Mouse (Mus musculus): Measurements from ENCODE around the gene Tshz3. TPM values are rescaled to one million over a fixed set of nuclear protein-coding genes. Genes with fewer than 3 reads are reported as not detected.
A peak's percentile ranks its signal among the peaks of the same experiment; 100 is the strongest.

The Tshz3 gene
- polyA plus RNA-seq, 1 experiment from 2014 or later: 2.7 TPM

GRCm38 (mm10) chr7:36667767-36668166 lies 30.2 kb upstream of the Tshz3 start:
- Histone ChIP-seq H3K4me2 (ENCODE audit: low read length) (no peak overlapping the region), H3K4me1 (ENCODE audit: control insufficient read depth in 2 of 2, insufficient read depth in 2 of 2, low read length in 2 of 2) (no peaks in the 10 kb centered on the region), H3K27me3 (ENCODE audit: control insufficient read depth, insufficient read depth, low read length) (no peaks in the 10 kb centered on the region), H3K27ac (replicated peaks in 1 of 2; ENCODE audit: control insufficient read depth in 1 of 2, insufficient read depth in 1 of 2, low read depth in 2 of 2, low read length in 2 of 2) (no peak overlapping the region), H3K9ac (ENCODE audit: low read length) (no peak overlapping the region), H3K4me3 (ENCODE audit: control insufficient read depth in 1 of 2, insufficient read depth in 1 of 2, low read depth in 1 of 2, low read length in 2 of 2) (no peak overlapping the region), H3K9me3 (ENCODE audit: control insufficient read depth, low read length) (no peaks in the 10 kb centered on the region), H3K36me3 (ENCODE audit: control insufficient read depth, insufficient read depth, low read length) (no peaks in the 10 kb centered on the region)
- ATAC-seq (ENCODE audit: insufficient number of reproducible peaks, insufficient read depth, low FRiP score, low read depth): no peak
- 38% methylated on average over 5 of the region's 5 CpGs for WGBS

- Histone ChIP-seq H3K4me3 (ENCODE audit: control insufficient read depth in 1 of 2, insufficient read depth in 1 of 2, low read depth in 1 of 2, low read length in 2 of 2) (no peak overlapping the region), H3K36me3 (ENCODE audit: control insufficient read depth, insufficient read depth, low read length) (no peaks in the 10 kb centered on the region), H3K9ac (ENCODE audit: low read length) (no peak overlapping the region), H3K27ac (replicated peaks in 1 of 2; ENCODE audit: control insufficient read depth in 1 of 2, insufficient read depth in 1 of 2, low read depth in 2 of 2, low read length in 2 of 2) (no peak overlapping the region), H3K9me3 (ENCODE audit: control insufficient read depth, low read length) (no peaks in the 10 kb centered on the region), H3K4me1 (ENCODE audit: control insufficient read depth in 2 of 2, insufficient read depth in 2 of 2, low read length in 2 of 2) (peaks cover 2 to 4% of the 10 kb centered on the region in 2 experiments; a peak in 2 of 4 replicates), H3K4me2 (ENCODE audit: low read length) (no peak overlapping the region), H3K27me3 (ENCODE audit: control insufficient read depth, insufficient read depth, low read length) (peaks cover 42% of the 10 kb centered on the region)
- no peak for ATAC-seq (ENCODE audit: insufficient number of reproducible peaks, insufficient read depth, low FRiP score, low read depth)
- WGBS: 16% methylated on average over 8 of the region's 8 CpGs
Measured at GRCm38 (mm10) chr7:36678031-36678430, 19.9 kb upstream of the Tshz3 start.

- no peak for ATAC-seq (ENCODE audit: insufficient number of reproducible peaks, insufficient read depth, low FRiP score, low read depth)
- Histone ChIP-seq H3K4me2 (ENCODE audit: low read length) (no peak overlapping the region), H3K4me3 (ENCODE audit: control insufficient read depth in 1 of 2, insufficient read depth in 1 of 2, low read depth in 1 of 2, low read length in 2 of 2) (no peak overlapping the region), H3K27ac (replicated peaks in 1 of 2; ENCODE audit: control insufficient read depth in 1 of 2, insufficient read depth in 1 of 2, low read depth in 2 of 2, low read length in 2 of 2) (no peak overlapping the region), H3K27me3 (ENCODE audit: control insufficient read depth, insufficient read depth, low read length) (peaks cover 42% of the 10 kb centered on the region), H3K4me1 (ENCODE audit: control insufficient read depth in 2 of 2, insufficient read depth in 2 of 2, low read length in 2 of 2) (peaks cover 2 to 4% of the 10 kb centered on the region in 2 experiments; a peak in 2 of 4 replicates), H3K9me3 (ENCODE audit: control insufficient read depth, low read length) (no peaks in the 10 kb centered on the region), H3K36me3 (ENCODE audit: control insufficient read depth, insufficient read depth, low read length) (no peaks in the 10 kb centered on the region), H3K9ac (ENCODE audit: low read length) (no peak overlapping the region)
- 3% methylated on average over 10 of the region's 10 CpGs for WGBS
Measured at GRCm38 (mm10) chr7:36678510-36678909, 19.4 kb upstream of the Tshz3 start.

GRCm38 (mm10) chr7:36679031-36679618 lies 18.8 kb upstream of the Tshz3 start:
- H3K27me3 ChIP-seq (ENCODE audit: control insufficient read depth, insufficient read depth, low read length): peaks cover 42% of the 10 kb centered on the region
- 6% methylated on average over 9 of the region's 9 CpGs for WGBS

GRCm38 (mm10) chr7:36679866-36680458 lies 18.0 kb upstream of the Tshz3 start:
- Histone ChIP-seq H3K4me3 (ENCODE audit: control insufficient read depth in 1 of 2, insufficient read depth in 1 of 2, low read depth in 1 of 2, low read length in 2 of 2) (peak overlapping the region; percentile 23), H3K4me1 (ENCODE audit: control insufficient read depth in 2 of 2, insufficient read depth in 2 of 2, low read length in 2 of 2) (peaks cover 2 to 4% of the 10 kb centered on the region in 2 experiments; a peak in 2 of 4 replicates), H3K9ac (ENCODE audit: low read length) (no peak overlapping the region), H3K4me2 (ENCODE audit: low read length) (peak overlapping the region; percentile 54), H3K9me3 (ENCODE audit: control insufficient read depth, low read length) (no peaks in the 10 kb centered on the region), H3K27ac (replicated peaks in 1 of 2; ENCODE audit: control insufficient read depth in 1 of 2, insufficient read depth in 1 of 2, low read depth in 2 of 2, low read length in 2 of 2) (no peak overlapping the region), H3K27me3 (ENCODE audit: control insufficient read depth, insufficient read depth, low read length) (peaks cover 42% of the 10 kb centered on the region), H3K36me3 (ENCODE audit: control insufficient read depth, insufficient read depth, low read length) (no peaks in the 10 kb centered on the region)
- no peak for ATAC-seq (ENCODE audit: insufficient number of reproducible peaks, insufficient read depth, low FRiP score, low read depth)
- under 1% methylated on average over 17 of the region's 18 CpGs for WGBS

More at GRCm38 (mm10) chr7:36679031-36679618, 18.8 kb upstream of the Tshz3 start:
- no peak overlapping the region for H3K9ac ChIP-seq (ENCODE audit: low read length)
- H3K9me3 ChIP-seq (ENCODE audit: control insufficient read depth, low read length): no peaks in the 10 kb centered on the region
- peaks cover 2 to 4% of the 10 kb centered on the region in 2 experiments; a peak in 2 of 4 replicates for H3K4me1 ChIP-seq (ENCODE audit: control insufficient read depth in 2 of 2, insufficient read depth in 2 of 2, low read length in 2 of 2)
- no peak for ATAC-seq (ENCODE audit: insufficient number of reproducible peaks, insufficient read depth, low FRiP score, low read depth)
- peak overlapping the region in 1 of 2 experiments; percentile 23; a peak in 1 of 4 replicates for H3K4me3 ChIP-seq (ENCODE audit: control insufficient read depth in 1 of 2, insufficient read depth in 1 of 2, low read depth in 1 of 2, low read length in 2 of 2)
- no peaks in the 10 kb centered on the region for H3K36me3 ChIP-seq (ENCODE audit: control insufficient read depth, insufficient read depth, low read length)
- H3K4me2 ChIP-seq (ENCODE audit: low read length): no peak overlapping the region
- H3K27ac ChIP-seq (replicated peaks in 1 of 2; ENCODE audit: control insufficient read depth in 1 of 2, insufficient read depth in 1 of 2, low read depth in 2 of 2, low read length in 2 of 2): no peak overlapping the region

- no peak overlapping the region for H3K4me3 ChIP-seq (ENCODE audit: control insufficient read depth in 1 of 2, insufficient read depth in 1 of 2, low read depth in 1 of 2, low read length in 2 of 2)
- H3K27ac ChIP-seq (replicated peaks in 1 of 2; ENCODE audit: control insufficient read depth in 1 of 2, insufficient read depth in 1 of 2, low read depth in 2 of 2, low read length in 2 of 2): no peak overlapping the region
- no peaks in the 10 kb centered on the region for H3K36me3 ChIP-seq (ENCODE audit: control insufficient read depth, insufficient read depth, low read length)
- no peak overlapping the region for H3K4me2 ChIP-seq (ENCODE audit: low read length)
- ATAC-seq (ENCODE audit: insufficient number of reproducible peaks, insufficient read depth, low FRiP score, low read depth): no peak
- 83% methylated on average over 1 of the region's 1 CpGs for WGBS
- H3K27me3 ChIP-seq (ENCODE audit: control insufficient read depth, insufficient read depth, low read length): peaks cover 43% of the 10 kb centered on the region
- peaks cover 0 to 5% of the 10 kb centered on the region in 2 experiments; a peak in 1 of 4 replicates for H3K4me1 ChIP-seq (ENCODE audit: control insufficient read depth in 2 of 2, insufficient read depth in 2 of 2, low read length in 2 of 2)
- no peak overlapping the region for H3K9ac ChIP-seq (ENCODE audit: low read length)
- no peaks in the 10 kb centered on the region for H3K9me3 ChIP-seq (ENCODE audit: control insufficient read depth, low read length)
Measured at GRCm38 (mm10) chr7:36687508-36687907, 10.4 kb upstream of the Tshz3 start.

GRCm38 (mm10) chr7:36689049-36689793 lies 8.7 kb upstream of the Tshz3 start:
- H3K27me3 ChIP-seq (ENCODE audit: control insufficient read depth, insufficient read depth, low read length): peaks cover 60% of the 10 kb centered on the region
- no peak for ATAC-seq (ENCODE audit: insufficient number of reproducible peaks, insufficient read depth, low FRiP score, low read depth)
- WGBS: 54% methylated on average over 7 of the region's 7 CpGs
- no peaks in the 10 kb centered on the region for H3K9me3 ChIP-seq (ENCODE audit: control insufficient read depth, low read length)
- no peaks in the 10 kb centered on the region for H3K36me3 ChIP-seq (ENCODE audit: control insufficient read depth, insufficient read depth, low read length)
- H3K4me3 ChIP-seq (ENCODE audit: control insufficient read depth in 1 of 2, insufficient read depth in 1 of 2, low read depth in 1 of 2, low read length in 2 of 2): no peak overlapping the region
- H3K27ac ChIP-seq (replicated peaks in 1 of 2; ENCODE audit: control insufficient read depth in 1 of 2, insufficient read depth in 1 of 2, low read depth in 2 of 2, low read length in 2 of 2): no peak overlapping the region
- no peak overlapping the region for H3K4me2 ChIP-seq (ENCODE audit: low read length)
- peaks cover 0 to 5% of the 10 kb centered on the region in 2 experiments; a peak in 2 of 4 replicates for H3K4me1 ChIP-seq (ENCODE audit: control insufficient read depth in 2 of 2, insufficient read depth in 2 of 2, low read length in 2 of 2)
- no peak overlapping the region for H3K9ac ChIP-seq (ENCODE audit: low read length)

All from heart, embryonic 14.5 days (tissue).